Mouse (Mus musculus) E14TG2a.4 (cell line): ENCODE results near the gene D17Wsu92e.

Experiments
- CTCF ChIP-seq: conservative IDR thresholded peaks from 2 replicates; pipeline ENCODE4 v1.5.1; 2014; ENCODE audit warnings: low read length
- NANOG ChIP-seq: IDR thresholded peaks from 2 replicates; pipeline ENCODE4 v1.6.1; 2014; ENCODE audit warnings: borderline replicate concordance, low read length, mixed read lengths
- POU5F1 ChIP-seq: IDR thresholded peaks from 2 replicates; pipeline ENCODE4 v1.6.1; 2014; ENCODE audit warnings: low read length, borderline replicate concordance

DNA sequence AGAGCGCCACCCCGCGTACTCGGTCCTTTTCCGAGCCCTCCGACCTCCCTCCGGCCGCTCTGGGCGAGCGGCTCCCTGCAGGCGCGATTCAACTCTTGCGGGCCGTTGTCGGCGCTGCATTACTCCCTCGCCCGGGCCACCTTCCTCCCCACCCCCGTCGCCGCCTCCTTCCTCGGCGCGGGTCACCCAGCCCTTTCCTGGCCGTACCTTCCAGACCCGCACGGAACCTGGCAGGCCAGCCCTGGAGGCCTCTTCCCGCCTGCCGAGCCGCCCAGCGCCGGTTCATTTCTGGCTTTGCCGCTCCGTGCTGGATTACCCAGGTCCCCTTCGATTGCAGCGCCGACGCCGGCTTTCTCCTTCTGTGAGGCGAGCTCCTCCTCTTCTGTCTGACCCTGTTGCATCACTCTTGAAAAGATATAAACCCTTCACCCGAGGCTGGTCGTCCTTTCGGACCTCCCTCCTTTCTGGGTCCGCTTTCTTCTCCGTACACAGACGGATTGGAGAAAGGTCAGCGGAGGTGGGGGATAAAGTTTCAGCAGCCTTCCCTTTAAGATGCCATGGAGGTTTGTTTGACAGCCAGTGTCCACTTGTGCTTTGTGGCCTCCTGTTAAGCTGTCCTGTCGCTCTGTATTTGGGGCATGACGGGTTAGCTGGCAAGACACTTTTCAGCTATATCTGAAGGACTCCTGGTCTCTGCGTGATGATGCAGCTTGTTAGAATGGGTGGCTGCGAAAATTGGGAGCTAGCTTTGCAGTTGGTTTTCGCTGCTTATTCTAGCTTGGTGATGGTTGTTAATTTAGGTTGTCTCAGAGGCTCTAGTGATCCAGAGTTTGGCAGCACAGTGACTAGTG lies 36.6 kb upstream of the D17Wsu92e start:
- no peak for TF ChIP-seq CTCF
- no peak for TF ChIP-seq NANOG
- TF ChIP-seq POU5F1: no peak
